Mouse (Mus musculus): ENCODE data around the gene Zfp595. TPM values are rescaled to one million over a fixed set of nuclear protein-coding genes. Genes with fewer than 3 reads are reported as not detected.
"Not testable (repeated sequence)": the region's sequence is repeated elsewhere in the genome, so short reads cannot be mapped to it uniquely, and the experiment has no call there.

Gene Zfp595
- polyA plus RNA-seq, 1 experiment from 2014 or later, result 1.7 TPM

- not testable (repeated sequence) for ATAC-seq (ENCODE audit: insufficient number of reproducible peaks, insufficient read depth, low FRiP score, low TSS enrichment, low read depth); H3K9me3 ChIP-seq; H3K27me3 ChIP-seq; H3K4me1 ChIP-seq; H3K36me3 ChIP-seq; H3K27ac ChIP-seq
- H3K9ac ChIP-seq, result peak overlapping the region; percentile 82
- WGBS, result 49% methylated on average over 9 of the region's 9 CpGs
- H3K4me2 ChIP-seq, result peak overlapping the region; percentile 76
- H3K4me3 ChIP-seq, result peak overlapping the region; percentile 80
Measured at GRCm38 (mm10) chr13:67269383-67270065, 62.8 kb downstream of the Zfp595 start.

GRCm38 (mm10) chr13:67268568-67269369 lies 63.6 kb downstream of the Zfp595 start:
- Histone ChIP-seq H3K4me1 (peaks cover 3% of the 10 kb centered on the region; the same call in 1 of the 2 replicates), H3K27ac (no peak overlapping the region), H3K4me3 (peak overlapping the region; percentile 80), H3K4me2 (peak overlapping the region; percentile 76), H3K36me3 (0 out of 2 replicates have a peak, but pooled peaks cover 6% of the 10 kb centered on the region), H3K9me3 (peaks cover 7% of the 10 kb centered on the region), H3K9ac (peak overlapping the region; percentile 82), H3K27me3 (no peaks in the 10 kb centered on the region)
- WGBS, result 7% methylated on average over 18 of the region's 18 CpGs
- peak; percentile 91 for ATAC-seq (ENCODE audit: insufficient number of reproducible peaks, insufficient read depth, low FRiP score, low TSS enrichment, low read depth)

Other genes starting within 250 kb of the Zfp595 start
- 8.5 and 9.2 TPM in 2 replicates for gene Zfp708, start 234.6 kb downstream of the Zfp595 start, polyA plus RNA-seq (2015; fragmentation: Nextera tagmentation; extraction: Ambion mirVana)
- 2.3 and 3.3 TPM in 2 replicates for gene Gm28557, start 224.0 kb downstream of the Zfp595 start, polyA plus RNA-seq (2015; fragmentation: Nextera tagmentation; extraction: Ambion mirVana)
- gene Rslcan18, start 216.3 kb downstream of the Zfp595 start, polyA plus RNA-seq (2015; fragmentation: Nextera tagmentation; extraction: Ambion mirVana), result 0.13 and 0.25 TPM in 2 replicates
- gene Zfp759, start 210.9 kb downstream of the Zfp595 start, polyA plus RNA-seq (2015; fragmentation: Nextera tagmentation; extraction: Ambion mirVana), result 2.2 and 2.7 TPM in 2 replicates
- 8.0 and 8.9 TPM in 2 replicates for gene Rsl1, start 159.4 kb downstream of the Zfp595 start, polyA plus RNA-seq (2015; fragmentation: Nextera tagmentation; extraction: Ambion mirVana)
- gene Zfp455, start 138.1 kb downstream of the Zfp595 start, polyA plus RNA-seq (2015; fragmentation: Nextera tagmentation; extraction: Ambion mirVana), result 3.2 and 3.5 TPM in 2 replicates
- 1.9 and 2.1 TPM in 2 replicates for gene Zfp458, start 54.1 kb downstream of the Zfp595 start, polyA plus RNA-seq (2015; fragmentation: Nextera tagmentation; extraction: Ambion mirVana)
- gene Zfp457, start 26.1 kb downstream of the Zfp595 start, polyA plus RNA-seq (2015; fragmentation: Nextera tagmentation; extraction: Ambion mirVana), result 0.41 and 1.1 TPM in 2 replicates
- gene Gm28044, start 28.0 kb upstream of the Zfp595 start, polyA plus RNA-seq (2015; fragmentation: Nextera tagmentation; extraction: Ambion mirVana), result not detected in 2 replicates
- gene Zfp953, start 28.0 kb upstream of the Zfp595 start, polyA plus RNA-seq (2015; fragmentation: Nextera tagmentation; extraction: Ambion mirVana), result 1.0 TPM in 2 replicates
- 0.39 TPM in 1 of 2 replicates, not detected in the other for gene Gm28041, start 43.2 kb upstream of the Zfp595 start, polyA plus RNA-seq (2015; fragmentation: Nextera tagmentation; extraction: Ambion mirVana)
- 1.3 and 1.6 TPM in 2 replicates for gene Zfp456, start 43.2 kb upstream of the Zfp595 start, polyA plus RNA-seq (2015; fragmentation: Nextera tagmentation; extraction: Ambion mirVana)
- 7.0 and 7.8 TPM in 2 replicates for gene Zfp429, start 67.2 kb upstream of the Zfp595 start, polyA plus RNA-seq (2015; fragmentation: Nextera tagmentation; extraction: Ambion mirVana)
- 1.2 and 1.6 TPM in 2 replicates for gene Zfp459, start 88.8 kb upstream of the Zfp595 start, polyA plus RNA-seq (2015; fragmentation: Nextera tagmentation; extraction: Ambion mirVana)
- gene Zfp874a, start 119.1 kb upstream of the Zfp595 start, polyA plus RNA-seq (2015; fragmentation: Nextera tagmentation; extraction: Ambion mirVana), result 10.4 and 12.8 TPM in 2 replicates
- 3.8 and 5.2 TPM in 2 replicates for gene Zfp874b, start 151.7 kb upstream of the Zfp595 start, polyA plus RNA-seq (2015; fragmentation: Nextera tagmentation; extraction: Ambion mirVana)
- gene Zfp58, start 168.0 kb upstream of the Zfp595 start, polyA plus RNA-seq (2015; fragmentation: Nextera tagmentation; extraction: Ambion mirVana), result 19.5 and 21.9 TPM in 2 replicates
- gene Gm26965, start 193.6 kb upstream of the Zfp595 start, polyA plus RNA-seq (2015; fragmentation: Nextera tagmentation; extraction: Ambion mirVana), result not detected in 2 replicates
- gene Zfp87, start 193.6 kb upstream of the Zfp595 start, polyA plus RNA-seq (2015; fragmentation: Nextera tagmentation; extraction: Ambion mirVana), result 23.9 and 25.1 TPM in 2 replicates
- gene Zfp748, start 221.3 kb upstream of the Zfp595 start, polyA plus RNA-seq (2015; fragmentation: Nextera tagmentation; extraction: Ambion mirVana), result 13.7 and 16.7 TPM in 2 replicates